Mouse (Mus musculus) spleen, adult 2 months (tissue): ENCODE measurements around the gene Qrsl1.

Experiments used
- CTCF ChIP-seq: fragments of 200-500 bp; IDR thresholded peaks from 2 replicates; pipeline ENCODE4 v1.5.1; 2011; ENCODE audit warnings: mild to moderate bottlenecking, inconsistent platforms; ENCODE audit not compliant: insufficient read depth, insufficient read length, insufficient replicate concordance; ENCODE audit errors: extremely low read depth
- POLR2A ChIP-seq: fragments of 200-500 bp; IDR thresholded peaks from 2 replicates; pipeline ENCODE4 v1.6.1; 2011; ENCODE audit warnings: low read depth, low read length, inconsistent platforms

DNA sequence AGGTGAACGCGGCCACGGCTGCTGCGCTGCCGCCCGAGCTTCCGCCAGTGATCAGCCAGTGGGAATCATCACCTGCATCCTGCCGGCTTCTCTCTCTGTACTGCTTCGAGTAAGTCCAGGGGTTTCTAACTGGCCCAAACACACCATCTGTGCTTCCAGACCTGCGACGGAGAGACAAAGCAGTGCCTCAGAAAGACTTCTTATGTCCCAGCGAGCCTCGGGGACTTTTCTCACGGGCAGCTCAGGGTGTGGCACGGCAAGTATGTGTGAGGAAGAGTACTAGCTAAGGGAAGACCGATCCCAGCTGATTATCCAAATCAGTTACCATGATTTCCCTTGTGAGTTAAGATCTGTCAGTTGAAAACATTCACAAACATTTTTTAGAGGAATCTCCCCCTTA lies 12.6 kb downstream of the Qrsl1 start:
- TF ChIP-seq CTCF (no peak), POLR2A (no peak)
